Mouse (Mus musculus): ENCODE measurements at regions not wholly inside any gene's neighbourhood (a gene's known extent, or its start where the extent isn't known, plus 50 kb on each side); places are given as distances from the start of the nearest gene placed in this dataset.

DNA sequence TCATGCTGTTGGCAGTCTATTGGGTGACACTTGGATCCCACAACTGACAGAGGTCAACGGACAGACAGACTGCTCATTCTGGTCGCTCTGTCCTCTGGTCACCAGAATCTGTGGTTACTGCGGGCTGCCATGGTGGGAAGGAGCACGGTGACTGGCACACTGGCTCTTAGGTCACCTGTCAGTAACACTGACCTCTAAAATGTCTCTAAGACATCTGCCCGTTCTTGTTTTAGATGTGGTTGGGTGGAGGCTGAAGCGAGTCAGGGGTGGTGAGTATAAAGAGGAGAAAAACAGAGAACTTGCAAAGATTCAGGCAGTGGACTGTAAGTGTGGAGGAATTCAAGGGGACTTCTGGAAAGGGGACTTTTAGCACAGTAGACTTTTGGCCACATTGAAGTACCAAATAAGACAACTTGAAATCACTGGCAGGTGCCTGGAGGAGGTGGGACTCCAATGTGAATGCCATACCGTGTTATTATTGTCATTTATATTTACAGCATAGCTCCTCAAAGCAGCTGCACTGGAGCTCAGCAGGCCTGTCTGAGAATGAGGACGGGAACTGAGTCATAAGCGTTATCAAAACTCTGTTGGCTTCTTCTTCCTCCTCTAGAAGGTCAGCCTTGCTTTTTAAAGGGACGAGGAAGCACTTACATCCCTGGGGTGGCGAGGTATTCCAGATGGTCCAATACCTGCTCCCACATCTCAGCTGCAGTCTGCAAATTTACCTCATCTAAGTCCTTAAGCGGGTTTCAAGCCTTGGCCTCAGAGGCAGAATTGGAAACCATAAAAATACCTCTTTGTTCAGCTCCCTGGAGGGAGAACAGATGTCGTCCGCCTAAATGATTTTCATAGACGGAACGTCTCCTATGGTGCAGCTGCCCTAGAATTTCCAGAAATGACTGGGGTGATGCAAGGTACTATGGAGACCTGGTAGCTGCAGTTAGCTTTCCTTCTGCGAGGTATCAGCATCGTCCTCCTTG is 351.3 kb downstream of the Nuak1 start:
- DNase-seq: no peak

DNA sequence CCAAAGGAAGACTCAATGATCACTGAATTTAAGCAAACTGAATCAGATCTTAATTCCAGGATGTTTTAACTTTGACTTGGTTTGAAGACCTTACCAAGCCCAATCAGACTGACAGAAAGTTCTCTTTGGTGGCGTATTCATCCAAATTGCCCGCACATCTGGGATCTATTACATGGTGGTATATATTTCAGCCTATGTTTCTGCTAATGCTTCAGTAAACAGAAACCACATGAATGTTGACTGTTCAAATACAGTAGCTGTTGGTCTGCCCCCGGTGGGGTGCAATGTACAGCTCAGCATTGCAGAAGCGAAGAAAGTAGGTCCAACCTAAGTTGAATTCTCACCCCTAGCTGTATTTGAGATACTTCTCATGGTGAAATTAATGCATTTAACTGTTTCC is 346.5 kb downstream of the Nuak1 start:
- DNase-seq: no peak

DNA sequence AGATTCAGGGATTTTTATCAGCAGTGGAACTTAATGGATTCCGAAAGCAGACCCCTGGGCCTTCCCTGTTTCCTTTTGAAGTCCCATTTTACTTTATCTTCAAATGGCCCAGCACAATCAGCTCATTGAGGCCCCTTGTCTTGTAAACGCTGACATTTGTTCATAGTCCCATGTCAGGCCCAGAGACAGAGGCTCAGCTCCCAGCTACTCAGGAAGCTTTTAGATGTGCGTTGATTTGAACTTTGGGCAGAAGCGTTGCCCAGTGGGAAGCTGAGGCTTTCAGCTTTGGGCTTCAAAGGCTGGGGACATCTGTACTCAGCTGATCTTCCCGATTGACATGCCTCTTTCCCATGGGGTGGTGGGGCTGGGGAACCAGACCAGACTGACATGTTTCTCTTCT is 343.2 kb downstream of the Nuak1 start:
- no peak for DNase-seq

DNA sequence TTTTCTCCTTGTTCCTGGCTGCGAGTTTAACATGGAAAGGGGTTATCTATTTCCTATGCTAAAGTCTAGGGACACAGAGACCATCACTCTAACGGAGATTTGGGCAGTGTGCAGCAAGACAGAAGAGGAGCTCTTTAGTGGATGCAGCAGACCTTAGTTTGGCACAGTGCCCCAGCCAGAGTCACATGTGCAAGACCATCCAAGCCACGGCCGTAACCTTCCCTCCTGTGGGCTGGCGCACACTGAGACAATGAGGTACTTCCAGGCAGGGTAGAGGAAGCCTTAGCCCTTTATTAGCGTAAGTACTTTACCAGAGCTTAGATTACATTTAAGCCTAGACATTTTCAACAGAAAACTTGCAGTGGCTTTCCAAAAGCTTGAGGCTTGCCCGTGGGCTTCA is 336.4 kb downstream of the Nuak1 start:
- peak; percentile 26 for DNase-seq

DNA sequence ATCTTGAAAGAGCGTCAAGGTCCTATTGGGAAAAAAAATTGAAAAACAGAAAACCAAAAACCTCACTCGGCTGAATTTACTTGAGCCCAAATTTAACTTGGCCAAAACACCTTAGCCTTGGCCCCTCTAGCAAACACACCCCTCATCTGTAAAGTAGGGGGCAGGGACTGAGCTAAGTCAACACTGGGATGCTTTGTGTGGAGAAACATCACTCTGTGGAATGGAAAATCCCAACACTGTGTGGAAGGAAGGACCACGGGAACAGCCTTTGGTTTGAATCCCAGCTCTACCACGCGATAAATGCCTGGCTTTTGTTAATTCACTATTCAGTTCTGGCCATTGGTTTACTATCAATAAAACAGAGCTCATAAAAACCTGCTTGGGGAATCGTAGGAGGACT is 335.8 kb downstream of the Nuak1 start:
- no peak for DNase-seq

DNA sequence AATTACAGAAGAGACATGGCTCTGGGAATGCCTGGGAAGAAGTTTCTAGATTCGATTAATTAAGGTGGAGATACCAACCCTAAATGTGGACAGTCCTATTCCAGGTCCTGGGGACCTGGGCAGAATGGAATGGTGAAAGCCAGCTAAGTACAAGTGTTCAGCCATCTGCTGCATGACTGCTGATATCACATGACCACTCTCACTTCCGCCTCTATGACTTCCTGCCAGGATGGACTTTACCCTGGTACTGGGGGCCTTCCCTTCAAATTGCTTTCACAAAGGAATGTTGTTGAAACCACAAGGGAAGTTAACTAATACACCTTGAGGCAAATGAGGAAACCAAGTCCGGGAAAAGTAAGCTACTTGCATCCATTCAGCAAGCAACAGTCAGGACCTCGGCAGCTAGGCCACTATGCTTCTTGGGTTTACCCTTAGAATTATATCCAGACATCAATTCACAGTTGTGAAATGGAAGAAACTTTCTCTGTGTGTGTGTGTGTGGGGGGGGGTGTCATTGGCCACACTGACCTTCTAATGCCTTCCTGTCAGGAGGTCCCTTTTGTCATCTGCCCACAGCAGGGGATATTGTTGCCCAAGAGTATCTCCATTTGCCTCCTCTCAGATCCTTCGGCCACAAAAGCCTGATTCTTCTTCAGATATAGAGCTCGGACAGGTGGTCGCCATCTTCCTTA is 330.6 kb downstream of the Nuak1 start:
- DNase-seq: no peak

DNA sequence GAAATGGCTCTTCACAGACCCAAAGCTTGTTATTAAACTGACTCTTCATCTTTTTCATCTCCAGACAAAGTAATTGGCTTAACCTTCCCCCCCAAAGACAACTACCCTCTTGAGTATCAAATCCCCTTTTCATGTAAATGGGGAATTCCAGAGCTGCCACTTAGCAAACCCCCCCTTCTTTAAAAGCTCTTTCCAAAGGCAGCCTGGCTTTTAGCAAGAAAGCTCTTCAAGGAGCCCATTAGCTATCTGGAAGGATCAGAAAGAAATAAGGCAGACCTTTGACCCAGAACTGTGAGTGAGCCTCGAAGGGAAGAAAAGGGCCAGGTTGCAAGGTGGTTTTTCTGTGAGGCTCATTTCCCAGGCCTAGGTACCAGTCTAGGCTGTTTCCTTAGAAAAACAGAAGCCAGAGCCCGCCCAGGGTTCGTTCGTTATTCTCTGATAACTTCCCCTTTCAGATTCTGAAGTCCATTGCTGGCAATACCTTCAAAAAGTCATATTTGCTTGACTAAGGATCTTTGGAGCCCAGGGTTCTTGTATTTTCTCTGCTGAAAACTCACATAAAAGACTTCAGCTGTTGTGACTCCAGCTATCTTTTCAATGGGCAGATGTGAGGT is 329.9 kb downstream of the Nuak1 start:
- no peak for DNase-seq

DNA sequence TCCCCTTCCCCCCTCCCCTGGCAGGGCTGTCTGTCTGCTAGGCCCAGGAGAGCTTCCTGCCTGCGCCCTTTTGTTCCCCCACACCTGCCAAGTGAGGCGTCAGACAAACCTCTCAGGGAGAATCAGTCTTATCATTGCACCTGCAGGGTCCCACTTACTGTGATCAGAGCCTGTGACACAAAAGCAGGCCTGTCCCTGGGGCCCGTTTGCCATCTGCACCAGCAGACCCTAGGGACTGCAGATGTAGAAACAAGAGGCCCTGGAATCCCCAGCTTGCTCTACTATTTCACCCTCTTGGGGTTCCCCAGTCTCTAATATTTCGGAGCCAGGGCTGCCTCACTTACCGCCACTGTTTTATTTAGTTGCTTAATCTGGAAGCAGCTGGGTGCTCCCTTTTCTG is 328.9 kb downstream of the Nuak1 start:
- DNase-seq: no peak

DNA sequence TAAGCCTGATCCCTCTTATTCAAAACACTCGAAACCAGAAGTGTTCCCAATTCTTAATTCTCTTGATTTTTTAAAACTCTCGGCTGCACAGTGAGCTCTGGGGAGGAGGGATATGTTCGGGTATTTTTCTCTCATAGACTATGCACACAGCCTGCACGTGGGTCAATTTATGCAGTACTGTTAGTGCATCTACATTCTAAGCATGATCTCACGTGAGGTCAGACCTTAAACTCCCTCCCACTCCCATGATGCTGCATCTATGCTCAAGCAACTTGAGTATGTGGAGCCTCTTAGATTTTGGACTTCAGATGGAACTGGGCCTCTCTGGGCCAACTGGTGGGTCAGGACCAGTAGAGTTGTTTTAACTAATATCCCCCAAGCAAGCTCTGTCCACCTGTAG is 328.5 kb downstream of the Nuak1 start:
- DNase-seq: no peak

DNA sequence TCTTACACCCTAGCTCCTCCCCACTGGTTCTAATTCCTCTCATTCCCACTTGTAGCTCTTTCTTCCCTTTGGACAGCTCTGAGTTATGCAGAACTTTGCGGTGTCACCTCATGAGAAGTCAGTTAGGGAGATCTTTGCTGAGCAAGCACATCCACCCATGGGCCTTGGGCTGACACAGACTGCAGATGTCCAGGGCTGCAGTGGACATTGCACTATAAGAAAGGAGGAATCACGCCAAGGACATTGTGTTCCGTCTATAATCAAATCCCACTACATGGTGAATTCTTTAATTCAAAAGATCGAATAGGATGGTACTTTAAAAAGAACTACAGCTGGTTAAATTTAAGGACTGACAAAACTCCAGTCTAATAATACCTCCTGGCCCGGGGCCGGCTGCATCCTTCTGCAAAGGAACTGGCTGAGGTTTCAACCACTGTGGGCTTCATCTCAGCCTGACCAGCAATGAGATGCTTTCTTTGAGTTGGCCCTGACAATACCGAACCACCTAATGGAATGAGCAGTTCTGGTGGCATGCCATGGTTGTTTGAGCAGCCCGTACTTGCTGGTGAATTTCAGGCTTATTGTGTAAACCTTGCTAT is 320.3 kb downstream of the Nuak1 start:
- no peak for DNase-seq

DNA sequence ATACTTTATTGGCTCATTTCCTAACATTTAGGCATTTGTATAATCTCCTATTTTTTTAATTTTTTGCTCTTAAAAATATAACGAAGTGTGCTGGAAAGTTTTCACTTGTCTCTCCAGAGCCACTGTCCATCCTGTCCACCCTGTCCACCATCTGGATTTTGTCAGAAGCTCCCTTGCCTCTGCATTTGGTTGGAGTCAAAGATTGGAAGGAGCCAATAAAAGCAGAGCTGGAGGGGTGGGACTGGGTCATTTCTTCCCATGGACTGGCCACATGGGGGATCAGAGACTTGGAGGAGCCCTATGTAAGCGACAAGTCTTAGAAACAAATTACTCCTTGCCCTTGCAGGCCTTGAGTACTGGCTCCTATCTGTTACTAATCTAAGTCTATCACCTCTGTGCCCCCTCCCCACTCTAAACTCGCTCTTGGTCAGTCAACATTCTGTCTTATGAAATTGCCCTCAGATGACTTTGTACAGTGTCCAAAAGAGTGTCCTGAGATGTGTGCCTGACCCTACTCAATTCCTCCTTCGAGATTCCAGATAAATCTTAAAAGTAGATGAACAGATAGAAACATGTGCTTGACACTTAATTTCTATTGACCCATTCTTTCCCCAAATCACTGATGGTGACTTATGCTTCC is 303.3 kb downstream of the Nuak1 start:
- no peak for DNase-seq

DNA sequence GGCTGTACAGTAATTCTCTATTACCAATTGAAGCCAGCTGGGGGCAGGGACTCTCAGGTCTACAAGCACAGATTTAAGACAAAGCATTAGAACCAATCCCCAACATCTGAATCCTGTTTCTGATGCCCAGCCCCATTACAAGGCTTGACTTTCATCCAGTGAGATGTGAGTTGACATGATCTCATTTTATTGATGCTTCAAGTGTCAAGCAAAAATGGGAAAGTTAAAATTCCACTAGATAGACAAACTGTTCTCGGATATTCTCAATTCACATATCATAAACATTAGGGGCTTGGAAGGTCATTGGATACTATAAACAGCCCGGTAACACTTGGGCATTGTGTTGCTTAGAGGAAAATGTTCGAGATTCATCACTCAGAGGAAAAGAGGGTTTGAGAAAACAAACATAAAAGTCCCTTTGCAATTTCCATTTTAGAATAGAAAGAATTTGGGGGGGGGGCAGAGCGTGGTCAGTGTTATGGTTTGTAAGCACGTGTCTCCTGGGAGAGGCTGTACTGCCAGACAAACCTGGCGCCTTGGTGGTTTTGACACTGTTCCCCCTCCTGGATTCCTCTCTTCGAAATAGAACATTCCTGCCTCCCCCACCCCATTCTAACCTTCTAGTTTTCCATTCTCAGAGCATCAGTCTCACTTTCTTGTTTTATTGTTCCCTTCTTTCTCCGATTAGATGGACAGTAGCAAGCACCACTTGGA is 297.5 kb downstream of the Nuak1 start:
- DNase-seq: no peak

DNA sequence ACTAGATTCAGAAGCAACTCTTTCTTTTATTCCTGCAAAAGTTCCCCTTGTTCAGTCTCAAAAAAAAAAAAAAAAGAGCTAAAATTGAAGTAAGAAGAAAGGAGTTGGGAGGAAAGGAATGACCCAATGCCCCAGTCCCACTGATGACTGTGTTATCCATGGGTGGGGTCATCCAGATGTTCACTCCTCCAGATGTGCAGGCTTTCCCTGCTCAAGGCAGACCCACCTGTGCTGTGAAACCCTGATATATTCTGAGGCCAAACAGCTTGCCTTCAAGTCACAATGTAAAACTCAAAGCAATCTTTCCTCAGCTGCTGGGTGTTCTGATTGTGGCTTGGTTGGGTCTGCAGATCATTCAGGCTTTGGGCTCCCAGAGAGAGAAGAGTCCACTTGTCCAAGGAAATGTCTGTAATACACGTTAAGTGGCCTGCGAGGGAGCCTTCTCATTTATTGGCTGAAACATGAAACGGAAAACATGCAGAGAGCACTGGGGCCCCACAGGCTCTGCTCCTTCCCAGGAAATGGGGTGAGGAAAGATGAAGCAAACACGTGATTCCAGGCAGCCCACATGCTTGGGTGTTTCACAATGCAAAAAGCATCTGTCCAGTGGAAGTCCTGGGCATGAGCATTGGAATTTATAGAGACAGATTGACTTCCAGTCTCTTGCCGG is 296.6 kb downstream of the Nuak1 start:
- DNase-seq: peak; percentile 3

DNA sequence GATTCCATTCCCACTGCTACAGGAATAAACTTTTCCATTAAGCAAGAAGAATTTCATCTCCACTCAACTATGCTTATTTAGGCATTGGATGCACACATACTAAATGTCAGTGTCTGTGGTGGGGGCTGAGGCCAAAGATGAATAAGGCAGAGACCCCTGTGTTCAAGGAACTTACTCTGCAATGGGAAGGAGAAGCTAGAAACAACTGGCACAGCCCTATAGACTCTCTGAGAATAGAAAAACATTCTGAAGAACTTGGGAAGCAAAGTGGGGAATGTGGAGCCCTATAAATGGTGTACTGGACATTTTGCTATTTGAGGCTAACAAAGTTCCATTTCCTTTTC is 296.1 kb downstream of the Nuak1 start:
- DNase-seq: no peak

DNA sequence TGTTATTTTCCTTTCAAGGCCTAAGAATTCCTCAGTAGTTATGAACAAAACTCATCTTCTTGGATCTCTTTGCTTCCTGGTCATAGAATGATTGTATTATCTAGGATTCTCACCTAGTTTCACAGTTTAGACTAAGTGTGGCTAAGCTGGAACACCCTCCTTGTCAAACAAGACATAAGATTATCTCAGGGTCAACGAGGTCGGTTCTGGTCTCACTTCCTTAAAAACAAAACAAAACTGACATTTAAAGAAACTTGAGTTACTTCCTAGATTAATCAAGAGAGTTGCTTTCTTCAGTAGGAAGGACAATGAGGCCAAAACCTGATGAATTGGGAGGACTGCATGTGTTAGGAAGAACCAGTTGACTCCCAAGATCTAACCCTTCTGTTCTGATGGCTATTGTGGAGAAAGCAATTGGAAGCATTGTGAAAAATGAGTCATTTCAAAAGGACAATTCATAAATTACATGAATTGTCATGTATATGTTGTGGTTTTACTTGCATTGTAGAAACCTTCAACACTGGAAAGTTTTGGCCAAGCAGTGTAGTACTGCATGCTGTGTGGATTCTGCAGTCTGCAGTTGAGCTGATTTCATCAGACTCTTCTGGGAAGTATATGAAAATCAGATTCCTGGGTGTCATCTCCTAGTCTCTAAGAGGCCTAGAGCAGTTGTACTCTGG is 293.0 kb downstream of the Nuak1 start:
- DNase-seq: no peak

DNA sequence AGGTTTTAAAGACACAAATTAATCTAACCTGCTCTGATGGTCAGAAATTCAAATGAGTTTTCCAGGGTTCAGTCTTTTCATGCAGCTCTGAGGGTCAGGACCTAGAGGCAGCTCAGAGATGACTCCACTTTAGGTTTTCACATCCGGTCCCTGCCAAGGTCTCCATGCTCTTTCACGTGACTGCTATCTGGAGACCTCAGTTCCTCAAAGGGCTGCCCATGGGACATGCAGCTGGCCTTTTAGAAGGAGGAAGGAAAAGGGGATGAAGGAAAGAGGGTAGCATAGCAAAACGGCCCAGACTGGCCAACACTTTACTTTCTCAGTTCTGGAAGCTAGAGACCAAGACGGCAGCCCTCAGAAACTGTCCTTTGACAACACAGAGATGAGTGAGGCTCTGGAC is 276.6 kb downstream of the Nuak1 start:
- no peak for DNase-seq

DNA sequence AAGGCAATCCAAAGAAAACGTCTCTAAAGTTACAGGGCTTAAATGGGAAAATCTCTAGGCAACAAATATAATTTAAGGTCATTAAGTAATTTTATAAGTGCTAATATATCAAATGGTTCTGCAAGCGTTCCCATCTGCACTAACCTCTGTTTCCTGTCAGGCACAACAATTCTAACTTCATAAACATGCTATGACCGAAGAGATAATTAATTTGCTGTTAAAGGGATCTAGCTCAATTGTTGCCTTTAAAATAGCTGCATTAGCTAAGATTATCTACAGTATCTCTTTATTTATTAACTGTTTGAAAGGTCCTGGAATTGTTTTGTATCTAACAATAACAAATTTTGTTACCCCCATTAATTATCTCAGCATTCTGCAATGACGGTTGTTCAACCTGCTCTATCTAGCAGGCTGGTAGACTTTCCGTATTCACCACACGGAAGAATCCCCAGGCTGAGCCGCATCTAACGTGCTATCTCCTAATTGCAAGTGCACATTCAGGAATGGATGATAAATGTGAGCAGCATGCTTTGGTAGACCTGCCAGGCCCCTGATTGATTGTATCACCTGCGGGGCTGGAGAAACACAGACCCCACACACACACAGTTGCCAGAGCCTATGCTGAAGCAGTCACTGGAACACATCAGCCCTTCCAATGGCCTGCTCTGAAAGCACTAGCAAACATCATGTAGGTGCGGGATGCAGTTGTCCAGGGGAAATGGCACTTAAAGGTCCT is 274.4 kb downstream of the Nuak1 start:
- no peak for DNase-seq

DNA sequence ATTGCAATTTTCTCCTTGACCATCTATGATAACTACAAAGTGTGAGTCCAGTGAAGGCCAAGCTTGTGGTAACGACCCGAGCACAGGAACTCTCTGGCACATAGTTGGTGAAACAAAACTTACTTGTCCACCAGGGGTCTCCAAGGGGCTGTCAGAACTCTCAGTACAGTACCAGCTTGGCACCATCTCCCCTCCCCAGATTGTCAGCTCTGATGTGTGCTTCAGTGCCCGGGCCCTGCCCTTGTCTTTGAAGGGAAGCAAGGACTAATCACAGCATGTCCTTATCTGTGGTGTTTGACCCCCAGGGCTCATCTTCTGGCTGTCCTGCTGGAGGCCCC is 273.9 kb downstream of the Nuak1 start:
- peak; percentile 28 for DNase-seq

DNA sequence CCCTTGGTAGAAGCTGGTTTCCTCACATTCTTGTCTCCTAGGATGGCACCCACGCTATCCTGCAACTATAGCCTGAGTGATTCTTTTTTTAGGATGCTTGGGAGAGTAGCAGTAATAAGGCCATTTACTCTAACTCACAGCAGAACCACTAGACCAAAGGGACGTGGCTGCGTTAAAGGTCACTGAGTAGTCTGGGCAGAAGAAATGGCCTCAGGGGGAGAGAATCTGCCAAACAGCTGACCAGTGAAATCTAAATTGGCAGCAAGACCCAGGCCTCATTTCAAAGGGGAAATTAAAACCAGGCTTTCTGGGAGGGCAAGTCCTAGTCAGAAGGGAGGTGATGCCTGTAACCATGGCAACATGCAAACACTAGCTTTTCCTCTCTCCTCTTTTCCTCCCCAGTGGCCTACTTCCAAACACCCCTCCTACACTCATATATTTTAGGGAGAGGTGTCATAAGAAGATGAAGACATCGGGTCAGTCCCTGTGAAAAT is 267.5 kb downstream of the Nuak1 start:
- peak; percentile 46 for DNase-seq

DNA sequence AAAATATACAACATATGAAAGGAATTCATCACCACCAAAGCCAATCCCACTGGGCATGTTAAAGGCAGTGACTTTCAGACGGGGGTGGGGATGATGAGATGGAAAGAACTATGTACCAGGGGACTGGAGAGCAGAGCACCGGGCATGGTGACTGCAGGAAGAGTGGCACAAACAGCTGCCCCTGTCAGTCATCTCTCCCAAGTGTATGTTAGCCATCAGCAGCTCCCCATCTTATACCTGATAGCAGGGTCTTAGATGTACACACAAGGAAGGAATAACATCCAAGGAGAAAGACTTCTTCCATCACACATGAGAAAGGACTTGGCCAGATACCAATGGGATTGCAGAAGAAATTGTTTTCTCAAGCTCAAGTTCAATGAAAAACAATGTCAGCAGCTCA is 257.2 kb downstream of the Nuak1 start:
- no peak for DNase-seq

Data from adrenal gland, postnatal 10 days (tissue).